Mouse (Mus musculus): Measurements from ENCODE around the gene Synpo2l.

DNA sequence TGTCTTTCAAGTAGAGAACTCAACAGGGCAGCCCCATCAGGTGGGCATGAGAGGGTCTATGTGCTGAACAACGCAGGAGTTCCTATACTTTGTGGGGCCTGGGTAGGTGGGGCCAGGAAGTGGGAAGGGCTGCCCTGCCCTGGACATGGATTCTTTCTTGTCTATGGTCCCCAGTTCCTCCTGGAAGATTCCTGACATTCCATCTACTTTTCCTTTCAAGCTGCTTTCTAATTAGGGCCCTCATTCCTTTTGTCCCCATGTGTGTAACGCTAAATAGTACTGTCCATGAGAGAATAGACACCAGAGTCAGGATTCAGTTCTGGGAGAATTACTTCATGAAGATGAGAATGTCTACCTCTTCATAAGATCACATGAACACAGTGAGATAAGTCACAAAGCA lies 4.6 kb downstream of the Synpo2l start:
- no peak for TF ChIP-seq POLR2A (IDR thresholded peaks at IDR 0.05; ENCODE audit: borderline replicate concordance, insufficient read depth, low read length)
- no peak for TF ChIP-seq CTCF (IDR thresholded peaks at IDR 0.05; ENCODE audit: borderline replicate concordance, insufficient read depth, low read depth, low read length)
